Mouse (Mus musculus): ENCODE results near the gene Myd88. TPM values are rescaled to one million over a fixed set of nuclear protein-coding genes. Genes with fewer than 3 reads are reported as not detected.

The Myd88 gene
- total RNA-seq, 2 experiments from 2014 or later, result 6.5 to 7.9 TPM

GRCm38 (mm10) chr9:119305863-119306262 lies 35.3 kb downstream of the Myd88 start:
- no peak for DNase-seq (ENCODE audit: low spot score in 2 of 2)

- DNase-seq (ENCODE audit: low spot score in 2 of 2), result no peak
Measured at GRCm38 (mm10) chr9:119298563-119298962, 42.6 kb downstream of the Myd88 start.

- DNase-seq (ENCODE audit: low spot score in 2 of 2), result no peak
Measured at GRCm38 (mm10) chr9:119297696-119298095, 43.5 kb downstream of the Myd88 start.

- DNase-seq (ENCODE audit: low spot score in 2 of 2), result no peak
Measured at GRCm38 (mm10) chr9:119290791-119291190, 50.4 kb downstream of the Myd88 start.

Other genes with a start within 250 kb of the Myd88 start
- 10 to 100 TPM; 13.0 to 13.6 TPM for gene Plcd1, start 247.9 kb downstream of the Myd88 start, total RNA-seq (2021)
- gene Dlec1, start 238.9 kb downstream of the Myd88 start, total RNA-seq (2021), result 1 to 10 TPM; 2.8 to 4.0 TPM
- 1 to 10 TPM; 1.3 to 1.5 TPM for gene Acaa1b, start 184.3 kb downstream of the Myd88 start, total RNA-seq (2021)
- not detected for gene Gm47289, start 182.2 kb downstream of the Myd88 start, total RNA-seq (2021)
- gene Slc22a13, start 132.3 kb downstream of the Myd88 start, total RNA-seq (2021), result not detected
- 10 to 100 TPM; 32.1 to 33.8 TPM for gene Oxsr1, start 19.0 kb downstream of the Myd88 start, total RNA-seq (2021)
- 10 to 100 TPM; 63.9 to 70.5 TPM for gene Acaa1a, start 1.7 kb downstream of the Myd88 start, total RNA-seq (2021)
- gene Xylb, start 16.0 kb upstream of the Myd88 start, total RNA-seq (2021), result 1 to 10 TPM; 4.1 to 4.3 TPM
- not detected for gene Slc22a14, start 24.1 kb upstream of the Myd88 start, total RNA-seq (2021)
- gene Acvr2b, start 60.7 kb upstream of the Myd88 start, total RNA-seq (2021), result 10 to 100 TPM; 15.5 to 16.4 TPM
- gene Exog, start 103.5 kb upstream of the Myd88 start, total RNA-seq (2021), result 10 to 100 TPM; 23.7 to 24.8 TPM
- gene Scn5a, start 237.6 kb upstream of the Myd88 start, total RNA-seq (2021), result 1 to 10 TPM; 5.0 to 5.4 TPM

All from left cerebral cortex, adult 18-20 months (tissue).